Comparison of ENCODE assay signal across 21 mouse cellular contexts in the genomic region with DNA sequence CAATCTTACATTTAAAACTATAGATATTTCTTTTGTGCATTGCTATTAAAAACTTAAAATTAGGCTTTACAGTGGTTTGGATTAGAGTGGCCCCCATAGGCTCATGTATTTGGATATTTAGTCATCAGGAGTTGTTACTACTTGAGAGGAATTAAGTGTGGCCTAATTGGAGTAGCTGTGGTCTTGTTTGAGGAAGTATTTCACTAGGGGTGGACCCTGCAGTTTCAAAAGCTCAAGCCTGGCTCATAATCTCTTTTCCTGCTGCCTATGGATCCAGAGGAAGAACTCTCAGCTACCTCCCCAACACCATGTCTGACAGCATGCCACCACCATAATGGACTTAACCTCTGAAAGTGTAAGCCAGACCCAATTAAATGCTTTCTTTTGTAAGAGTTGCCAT.
DNase-seq lines count a peak whose midpoint lies in the region; ATAC-seq and TF ChIP-seq lines count a peak whose summit lies in the region.
"Had no signal": no experiment of that assay in that cellular context is flagged by ENCODE, and none has a peak within 500 bp of the region (broad histone marks: within the 10 kb centered on the region; RNA-seq: fewer than 3 reads in every experiment).

No protein-coding gene starts in this region.

- no peak overlapping the region for H3K4me3 ChIP-seq in G1E (ENCODE audit: low read depth, low read length)
- no peak overlapping the region for H3K4me3 ChIP-seq in midbrain, embryonic 14.5 days (replicated peaks; ENCODE audit: low read depth, low read length)
- no peak overlapping the region for H3K4me3 ChIP-seq in liver, embryonic 11.5 days (ENCODE audit: low read depth, low read length)
- H3K4me3 ChIP-seq in hindbrain, embryonic 12.5 days = no peak overlapping the region
- H3K4me3 ChIP-seq: embryonic facial prominence, embryonic 13.5 days; forebrain, embryonic 12.5 days; heart, embryonic 10.5 days; hindbrain, embryonic 13.5 days had no signal

- H3K36me3 ChIP-seq in G1E (replicated peaks) = peaks cover 9% of the 10 kb centered on the region
- no peaks in the 10 kb centered on the region for H3K36me3 ChIP-seq in splenic B cell, adult 2 months (ENCODE audit: control insufficient read depth, insufficient read depth, low read length, poor library complexity, severe bottlenecking)
- no peaks in the 10 kb centered on the region for H3K36me3 ChIP-seq in midbrain, embryonic 14.5 days (ENCODE audit: control insufficient read depth, insufficient read depth, low read length)
- H3K36me3 ChIP-seq in liver, embryonic 11.5 days (ENCODE audit: control insufficient read depth, insufficient read depth, low read length) = no peaks in the 10 kb centered on the region
- H3K36me3 ChIP-seq in hindbrain, embryonic 12.5 days = no peaks in the 10 kb centered on the region
- H3K36me3 ChIP-seq: embryonic facial prominence, embryonic 13.5 days; forebrain, embryonic 12.5 days; heart, embryonic 10.5 days; hindbrain, embryonic 13.5 days had no signal

- no peaks in the 10 kb centered on the region for H3K9me3 ChIP-seq in G1E (replicated peaks)
- H3K9me3 ChIP-seq in midbrain, embryonic 14.5 days (ENCODE audit: control insufficient read depth, low read length) = no peaks in the 10 kb centered on the region
- H3K9me3 ChIP-seq in liver, embryonic 11.5 days (ENCODE audit: control insufficient read depth, low read length) = no peaks in the 10 kb centered on the region
- no peaks in the 10 kb centered on the region for H3K9me3 ChIP-seq in hindbrain, embryonic 12.5 days (replicated peaks)
- H3K9me3 ChIP-seq: embryonic facial prominence, embryonic 13.5 days; forebrain, embryonic 12.5 days; heart, embryonic 10.5 days; hindbrain, embryonic 13.5 days had no signal

- ATAC-seq in G1E (ENCODE audit: extremely low read depth, insufficient number of reproducible peaks, low FRiP score, poor library complexity, severe bottlenecking) = no peak
- ATAC-seq in granulocyte monocyte progenitor cell, adult 5-6 weeks (replicated peaks; ENCODE audit: poor library complexity, severe bottlenecking) = peak; percentile 82
- no peak for ATAC-seq in midbrain, embryonic 14.5 days (ENCODE audit: low FRiP score, low TSS enrichment)
- no peak for ATAC-seq in liver, embryonic 11.5 days (replicated peaks; ENCODE audit: low FRiP score)
- ATAC-seq in hindbrain, embryonic 12.5 days (ENCODE audit: low FRiP score) = no peak
- ATAC-seq: forebrain, embryonic 16.5 days; hindbrain, postnatal 0 days had no signal

- H3K9ac ChIP-seq in midbrain, embryonic 14.5 days (replicated peaks; ENCODE audit: low read length) = no peak overlapping the region
- no peak overlapping the region for H3K9ac ChIP-seq in liver, embryonic 11.5 days (ENCODE audit: low read depth, low read length)
- H3K9ac ChIP-seq in hindbrain, embryonic 12.5 days = no peak overlapping the region
- H3K9ac ChIP-seq: embryonic facial prominence, embryonic 13.5 days; forebrain, embryonic 12.5 days; hindbrain, embryonic 13.5 days had no signal

- TF ChIP-seq CTCF in G1E (IDR thresholded peaks at IDR 0.05; ENCODE audit: low read depth, low read length) = no peak

- no peaks in the 10 kb centered on the region for H3K27me3 ChIP-seq in G1E (ENCODE audit: insufficient read depth, low read length)
- H3K27me3 ChIP-seq in splenic B cell, adult 2 months (ENCODE audit: control insufficient read depth, insufficient read depth, low read length, poor library complexity, severe bottlenecking) = no peaks in the 10 kb centered on the region
- no peaks in the 10 kb centered on the region for H3K27me3 ChIP-seq in midbrain, embryonic 14.5 days (ENCODE audit: control insufficient read depth, insufficient read depth, low read length)
- no peaks in the 10 kb centered on the region for H3K27me3 ChIP-seq in liver, embryonic 11.5 days (replicated peaks; ENCODE audit: control insufficient read depth, insufficient read depth, low read length)
- H3K27me3 ChIP-seq in hindbrain, embryonic 12.5 days = no peaks in the 10 kb centered on the region
- H3K27me3 ChIP-seq: embryonic facial prominence, embryonic 13.5 days; forebrain, embryonic 12.5 days; hindbrain, embryonic 13.5 days had no signal

- DNase-seq in A20 (ENCODE audit: low read depth, low spot score) (peak; percentile 62), G1E (ENCODE audit: low spot score) (peak; percentile 1)
- peak; percentile 56 for DNase-seq in splenic B cell, adult 2 months (ENCODE audit: low read depth, low spot score)
- DNase-seq in midbrain, embryonic 14.5 days = no peak
- DNase-seq in liver, embryonic 11.5 days (ENCODE audit: low spot score) = no peak
- DNase-seq: adrenal gland, postnatal 10 days; cerebellum, adult 11 months; cerebellum, adult 8-10 months; cerebellum, postnatal 14 days; gastrocnemius, postnatal 14 days; heart, adult 11 months; heart, postnatal 10 days; heart, postnatal 4 days had no signal

- H3K27ac ChIP-seq in midbrain, embryonic 14.5 days (replicated peaks; ENCODE audit: low read depth, low read length) = no peak overlapping the region
- no peak overlapping the region for H3K27ac ChIP-seq in liver, embryonic 11.5 days (ENCODE audit: low read depth, low read length)
- H3K27ac ChIP-seq in hindbrain, embryonic 12.5 days = no peak overlapping the region
- H3K27ac ChIP-seq: embryonic facial prominence, embryonic 13.5 days; forebrain, embryonic 12.5 days; heart, embryonic 10.5 days; hindbrain, embryonic 13.5 days; hindbrain, postnatal 0 days had no signal

- H3K4me2 ChIP-seq in midbrain, embryonic 14.5 days (ENCODE audit: low read length) = no peak overlapping the region
- no peak overlapping the region for H3K4me2 ChIP-seq in liver, embryonic 11.5 days
- H3K4me2 ChIP-seq in hindbrain, embryonic 12.5 days (replicated peaks) = no peak overlapping the region
- H3K4me2 ChIP-seq: embryonic facial prominence, embryonic 13.5 days; forebrain, embryonic 12.5 days; hindbrain, embryonic 13.5 days had no signal

- peaks cover 16% of the 10 kb centered on the region for H3K4me1 ChIP-seq in G1E (ENCODE audit: insufficient read depth, low read depth, low read length)
- no peaks in the 10 kb centered on the region for H3K4me1 ChIP-seq in midbrain, embryonic 14.5 days (ENCODE audit: control insufficient read depth, insufficient read depth, low read length)
- H3K4me1 ChIP-seq in liver, embryonic 11.5 days (replicated peaks; ENCODE audit: control insufficient read depth, insufficient read depth, low read length) = peaks cover 5% of the 10 kb centered on the region; the same call in 1 of the 2 replicates
- no peaks in the 10 kb centered on the region for H3K4me1 ChIP-seq in hindbrain, embryonic 12.5 days
- H3K4me1 ChIP-seq: embryonic facial prominence, embryonic 13.5 days; forebrain, embryonic 12.5 days; heart, embryonic 10.5 days; hindbrain, embryonic 13.5 days had no signal

Comparison
In these comparisons a context has a peak if more than half of its experiments do, and no peak if none do; other contexts are left out.
1. DNase-seq: peak in A20 (single experiment), G1E (single experiment) and splenic B cell, adult 2 months (single experiment); none in midbrain, embryonic 14.5 days (single experiment) and liver, embryonic 11.5 days (single experiment).